Mouse (Mus musculus): ENCODE measurements around the gene Adal. TPM values are rescaled to one million over a fixed set of nuclear protein-coding genes. Genes with fewer than 3 reads are reported as not detected.

The Adal gene
- polyA plus RNA-seq, 1 experiment from 2014 or later = 25.7 TPM

GRCm38 (mm10) chr2:121195466-121195865, 55.2 kb downstream of the Adal start:
- H3K4me3 ChIP-seq (replicated peaks) = no peak overlapping the region
- no peak overlapping the region for H3K27ac ChIP-seq
- no peaks in the 10 kb centered on the region for H3K9me3 ChIP-seq
- H3K9ac ChIP-seq = no peak overlapping the region
- no peak for ATAC-seq (ENCODE audit: low FRiP score)
- 95% methylated on average over 9 of the region's 9 CpGs for WGBS
- no peaks in the 10 kb centered on the region for H3K4me1 ChIP-seq
- no peaks in the 10 kb centered on the region for H3K27me3 ChIP-seq
- H3K36me3 ChIP-seq (replicated peaks) = peaks cover 99% of the 10 kb centered on the region
- H3K4me2 ChIP-seq = no peak overlapping the region

- Histone ChIP-seq H3K27me3 (no peaks in the 10 kb centered on the region), H3K9ac (no peak overlapping the region), H3K4me3 (replicated peaks) (no peak overlapping the region), H3K36me3 (replicated peaks) (peaks cover 98% of the 10 kb centered on the region), H3K4me2 (no peak overlapping the region), H3K9me3 (no peaks in the 10 kb centered on the region), H3K4me1 (no peaks in the 10 kb centered on the region), H3K27ac (no peak overlapping the region)
- no peak for ATAC-seq (ENCODE audit: low FRiP score)
- 94% methylated on average over 17 of the region's 17 CpGs for WGBS
Observed at GRCm38 (mm10) chr2:121204276-121204675, 64.0 kb downstream of the Adal start.

Other genes starting within 250 kb of the Adal start
- gene Ubr1, start 169.7 kb upstream of the Adal start, polyA plus RNA-seq (2016; fragmentation: Nextera tagmentation; extraction: Ambion mirVana) = 27.4 and 31.7 TPM in 2 replicates
- gene Tmem62, start 163.4 kb upstream of the Adal start, polyA plus RNA-seq (2016; fragmentation: Nextera tagmentation; extraction: Ambion mirVana) = 5.5 and 5.6 TPM in 2 replicates
- gene Ccndbp1, start 132.0 kb upstream of the Adal start, polyA plus RNA-seq (2016; fragmentation: Nextera tagmentation; extraction: Ambion mirVana) = 44.9 and 47.7 TPM in 2 replicates
- 3.9 and 4.4 TPM in 2 replicates for gene Epb42, start 103.4 kb upstream of the Adal start, polyA plus RNA-seq (2016; fragmentation: Nextera tagmentation; extraction: Ambion mirVana)
- gene Tgm5, start 54.6 kb upstream of the Adal start, polyA plus RNA-seq (2016; fragmentation: Nextera tagmentation; extraction: Ambion mirVana) = not detected in 2 replicates
- gene Tgm7, start 30.6 kb upstream of the Adal start, polyA plus RNA-seq (2016; fragmentation: Nextera tagmentation; extraction: Ambion mirVana) = not detected in 2 replicates
- 21.7 and 26.6 TPM in 2 replicates for gene Lcmt2, start 225 bp downstream of the Adal start, polyA plus RNA-seq (2016; fragmentation: Nextera tagmentation; extraction: Ambion mirVana)
- gene Tubgcp4, start 30.2 kb downstream of the Adal start, polyA plus RNA-seq (2016; fragmentation: Nextera tagmentation; extraction: Ambion mirVana) = 82.9 and 83.1 TPM in 2 replicates
- 14.4 and 16.2 TPM in 2 replicates for gene Zscan29, start 30.7 kb downstream of the Adal start, polyA plus RNA-seq (2016; fragmentation: Nextera tagmentation; extraction: Ambion mirVana)
- gene Trp53bp1, start 131.0 kb downstream of the Adal start, polyA plus RNA-seq (2016; fragmentation: Nextera tagmentation; extraction: Ambion mirVana) = 216 and 229 TPM in 2 replicates
- gene Map1a, start 149.2 kb downstream of the Adal start, polyA plus RNA-seq (2016; fragmentation: Nextera tagmentation; extraction: Ambion mirVana) = 9.3 and 12.7 TPM in 2 replicates
- 12.5 and 14.5 TPM in 2 replicates for gene Ppip5k1, start 215.0 kb downstream of the Adal start, polyA plus RNA-seq (2016; fragmentation: Nextera tagmentation; extraction: Ambion mirVana)
- 8.5 and 14.4 TPM in 2 replicates for gene Ckmt1, start 217.3 kb downstream of the Adal start, polyA plus RNA-seq (2016; fragmentation: Nextera tagmentation; extraction: Ambion mirVana)
- not detected in 2 replicates for gene Strc, start 246.7 kb downstream of the Adal start, polyA plus RNA-seq (2016; fragmentation: Nextera tagmentation; extraction: Ambion mirVana)